Mouse (Mus musculus): ENCODE measurements around the gene Dtx4. TPM values are rescaled to one million over a fixed set of nuclear protein-coding genes. Genes with fewer than 3 reads are reported as not detected.

The Dtx4 gene
- polyA plus RNA-seq, 1 experiment = 6.3 TPM

GRCm38 (mm10) chr19:12457401-12458066, 43.7 kb downstream of the Dtx4 start:
- no peaks in the 10 kb centered on the region for H3K27me3 ChIP-seq (ENCODE audit: control insufficient read depth, insufficient read depth, low read length)
- H3K36me3 ChIP-seq (ENCODE audit: control insufficient read depth, insufficient read depth, low read length) = no peaks in the 10 kb centered on the region
- TF ChIP-seq POLR2A (IDR thresholded peaks at IDR 0.05; ENCODE audit: control insufficient read depth, extremely low read depth, insufficient read depth, low read length, poor library complexity) (no peak), CTCF (IDR thresholded peaks at IDR 0.05; ENCODE audit: borderline replicate concordance, control insufficient read depth, extremely low read depth, insufficient read depth, low read length, poor library complexity) (no peak)
- 0 out of 2 replicates have a peak, but pooled peaks cover 2% of the 10 kb centered on the region for H3K4me1 ChIP-seq (replicated peaks; ENCODE audit: control insufficient read depth, insufficient read depth, low read length)
- no peak overlapping the region; the same call in 1 of the 2 replicates for H3K27ac ChIP-seq (ENCODE audit: control insufficient read depth, insufficient read depth, low read length)
- H3K4me3 ChIP-seq (ENCODE audit: control insufficient read depth, insufficient read depth, low read length) = no peak overlapping the region
- DNase-seq = no peak
- WGBS = 31% methylated on average over 12 of the region's 12 CpGs

GRCm38 (mm10) chr19:12445014-12445413, 56.2 kb downstream of the Dtx4 start:
- Histone ChIP-seq H3K27me3 (ENCODE audit: control insufficient read depth, insufficient read depth, low read length) (no peaks in the 10 kb centered on the region), H3K4me1 (replicated peaks; ENCODE audit: control insufficient read depth, insufficient read depth, low read length) (no peaks in the 10 kb centered on the region), H3K27ac (ENCODE audit: control insufficient read depth, insufficient read depth, low read length) (no peak overlapping the region), H3K4me3 (ENCODE audit: control insufficient read depth, insufficient read depth, low read length) (no peak overlapping the region), H3K36me3 (ENCODE audit: control insufficient read depth, insufficient read depth, low read length) (no peaks in the 10 kb centered on the region)
- 90% methylated on average over 3 of the region's 3 CpGs for WGBS
- TF ChIP-seq POLR2A (IDR thresholded peaks at IDR 0.05; ENCODE audit: control insufficient read depth, extremely low read depth, insufficient read depth, low read length, poor library complexity) (no peak), CTCF (IDR thresholded peaks at IDR 0.05; ENCODE audit: borderline replicate concordance, control insufficient read depth, extremely low read depth, insufficient read depth, low read length, poor library complexity) (no peak)
- no peak for DNase-seq

DNA sequence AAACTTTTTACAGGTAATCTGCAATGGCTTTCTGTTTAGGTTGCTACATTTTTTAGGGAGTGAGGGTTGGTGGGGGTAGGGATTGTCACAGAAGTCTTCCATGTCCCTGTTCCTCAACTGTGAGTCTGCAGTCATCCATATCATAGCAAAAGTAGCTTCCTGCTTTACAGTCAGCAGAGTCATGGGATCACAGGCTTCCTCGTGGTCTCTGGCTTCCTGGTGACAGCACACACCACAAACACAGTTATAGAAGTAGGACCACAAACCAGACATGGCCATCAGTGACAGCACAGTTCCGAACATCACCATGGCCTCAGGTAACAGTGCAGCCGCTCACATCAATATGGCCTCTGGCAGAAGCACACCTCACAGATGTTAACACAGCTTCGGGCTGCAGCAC, 58.7 kb downstream of the Dtx4 start:
- no peak for DNase-seq
- H3K27ac ChIP-seq (ENCODE audit: control insufficient read depth, insufficient read depth, low read length) = no peak overlapping the region
- H3K27me3 ChIP-seq (ENCODE audit: control insufficient read depth, insufficient read depth, low read length) = no peaks in the 10 kb centered on the region
- WGBS = 42% methylated on average over 4 of the region's 4 CpGs
- H3K4me3 ChIP-seq (ENCODE audit: control insufficient read depth, insufficient read depth, low read length) = no peak overlapping the region
- no peak for TF ChIP-seq POLR2A (IDR thresholded peaks at IDR 0.05; ENCODE audit: control insufficient read depth, extremely low read depth, insufficient read depth, low read length, poor library complexity)
- no peak for TF ChIP-seq CTCF (IDR thresholded peaks at IDR 0.05; ENCODE audit: borderline replicate concordance, control insufficient read depth, extremely low read depth, insufficient read depth, low read length, poor library complexity)
- no peaks in the 10 kb centered on the region for H3K4me1 ChIP-seq (replicated peaks; ENCODE audit: control insufficient read depth, insufficient read depth, low read length)
- no peaks in the 10 kb centered on the region for H3K36me3 ChIP-seq (ENCODE audit: control insufficient read depth, insufficient read depth, low read length)

DNA sequence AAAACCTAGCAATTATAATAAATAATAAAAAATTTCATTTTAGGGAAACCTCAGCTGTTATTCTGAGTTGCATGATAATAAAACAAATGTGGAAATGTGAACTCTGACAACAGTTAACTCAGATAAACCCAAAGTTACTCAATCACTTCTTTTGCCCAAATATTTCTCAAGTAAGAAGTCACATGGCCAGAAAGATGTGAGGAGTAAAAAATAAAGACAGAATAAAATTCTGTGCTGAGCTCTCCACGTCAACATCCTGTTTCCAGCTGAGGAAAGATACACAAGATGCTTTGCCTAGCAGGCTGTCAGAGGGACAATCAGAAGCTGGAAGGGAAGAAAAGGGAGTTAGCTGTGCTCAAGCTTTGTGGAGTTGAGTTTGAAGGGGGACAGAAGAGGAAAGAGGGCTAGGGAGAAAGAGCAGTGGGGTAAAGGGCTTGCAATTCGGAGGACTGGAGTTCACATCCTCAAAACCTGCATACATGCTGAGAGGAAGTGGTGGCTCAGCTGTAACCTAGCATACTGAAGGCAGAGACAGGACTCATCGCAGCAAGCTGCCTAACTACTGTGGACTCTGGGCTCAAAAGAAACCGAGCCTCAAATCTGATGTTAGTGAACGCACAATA, 61.0 kb downstream of the Dtx4 start:
- WGBS = 32% methylated on average over 5 of the region's 5 CpGs
- Histone ChIP-seq H3K27me3 (ENCODE audit: control insufficient read depth, insufficient read depth, low read length) (no peaks in the 10 kb centered on the region), H3K36me3 (ENCODE audit: control insufficient read depth, insufficient read depth, low read length) (no peaks in the 10 kb centered on the region), H3K4me3 (ENCODE audit: control insufficient read depth, insufficient read depth, low read length) (no peak overlapping the region), H3K27ac (ENCODE audit: control insufficient read depth, insufficient read depth, low read length) (no peak overlapping the region), H3K4me1 (replicated peaks; ENCODE audit: control insufficient read depth, insufficient read depth, low read length) (no peaks in the 10 kb centered on the region)
- DNase-seq = no peak
- TF ChIP-seq CTCF (IDR thresholded peaks at IDR 0.05; ENCODE audit: borderline replicate concordance, control insufficient read depth, extremely low read depth, insufficient read depth, low read length, poor library complexity) (no peak), POLR2A (IDR thresholded peaks at IDR 0.05; ENCODE audit: control insufficient read depth, extremely low read depth, insufficient read depth, low read length, poor library complexity) (no peak)

GRCm38 (mm10) chr19:12439581-12439980, 61.7 kb downstream of the Dtx4 start:
- H3K4me3 ChIP-seq (ENCODE audit: control insufficient read depth, insufficient read depth, low read length) = no peak overlapping the region
- no peak for DNase-seq
- 75% methylated on average over 1 of the region's 1 CpGs for WGBS
- H3K36me3 ChIP-seq (ENCODE audit: control insufficient read depth, insufficient read depth, low read length) = no peaks in the 10 kb centered on the region
- H3K4me1 ChIP-seq (replicated peaks; ENCODE audit: control insufficient read depth, insufficient read depth, low read length) = no peaks in the 10 kb centered on the region
- H3K27me3 ChIP-seq (ENCODE audit: control insufficient read depth, insufficient read depth, low read length) = no peaks in the 10 kb centered on the region
- TF ChIP-seq POLR2A (IDR thresholded peaks at IDR 0.05; ENCODE audit: control insufficient read depth, extremely low read depth, insufficient read depth, low read length, poor library complexity) = no peak
- TF ChIP-seq CTCF (IDR thresholded peaks at IDR 0.05; ENCODE audit: borderline replicate concordance, control insufficient read depth, extremely low read depth, insufficient read depth, low read length, poor library complexity) = no peak
- no peak overlapping the region for H3K27ac ChIP-seq (ENCODE audit: control insufficient read depth, insufficient read depth, low read length)

DNA sequence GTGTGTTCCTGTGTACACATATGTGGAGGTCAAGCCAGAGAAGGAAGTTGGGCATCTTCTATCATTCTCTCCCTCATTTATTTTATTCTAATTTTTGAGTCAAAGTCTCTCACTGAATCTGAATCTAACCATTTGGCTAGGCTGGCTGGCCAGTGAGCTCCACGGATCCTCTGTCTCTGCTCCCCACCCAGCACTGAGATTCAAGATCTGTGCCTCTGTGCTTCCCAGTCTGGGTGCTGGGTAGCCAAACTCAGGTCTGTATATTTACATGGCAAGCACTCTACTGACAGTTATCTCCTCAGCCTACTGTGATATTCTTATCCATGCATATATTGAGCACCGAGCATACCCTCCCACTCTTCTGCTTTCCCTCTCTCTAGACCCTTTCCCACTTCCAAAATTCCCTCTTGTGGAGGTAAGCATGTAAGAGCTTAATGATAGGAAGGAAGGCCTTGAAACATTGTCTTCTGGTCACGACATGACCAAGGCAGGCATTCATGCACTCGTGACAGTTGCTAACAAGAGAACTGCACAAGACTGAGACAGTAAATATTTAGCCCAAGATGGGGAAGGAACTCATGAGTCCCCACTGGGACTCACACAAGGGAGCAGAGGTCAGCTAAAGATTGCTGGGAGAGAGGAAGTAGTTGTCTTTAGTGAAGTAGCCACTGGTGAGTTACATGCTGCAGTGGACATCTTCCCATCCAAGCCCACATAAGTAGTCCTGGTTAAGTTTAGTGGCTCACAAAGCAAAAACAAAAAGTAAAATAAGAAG, 65.3 kb downstream of the Dtx4 start:
- no peaks in the 10 kb centered on the region for H3K36me3 ChIP-seq (ENCODE audit: control insufficient read depth, insufficient read depth, low read length)
- H3K4me1 ChIP-seq (replicated peaks; ENCODE audit: control insufficient read depth, insufficient read depth, low read length) = no peaks in the 10 kb centered on the region
- 78% methylated on average over 4 of the region's 4 CpGs for WGBS
- H3K27me3 ChIP-seq (ENCODE audit: control insufficient read depth, insufficient read depth, low read length) = no peaks in the 10 kb centered on the region
- no peak for DNase-seq
- no peak overlapping the region for H3K27ac ChIP-seq (ENCODE audit: control insufficient read depth, insufficient read depth, low read length)
- no peak overlapping the region for H3K4me3 ChIP-seq (ENCODE audit: control insufficient read depth, insufficient read depth, low read length)
- TF ChIP-seq CTCF (IDR thresholded peaks at IDR 0.05; ENCODE audit: borderline replicate concordance, control insufficient read depth, extremely low read depth, insufficient read depth, low read length, poor library complexity) = no peak

Measured in thymus, adult 2 months (tissue).